In the genomic region with DNA sequence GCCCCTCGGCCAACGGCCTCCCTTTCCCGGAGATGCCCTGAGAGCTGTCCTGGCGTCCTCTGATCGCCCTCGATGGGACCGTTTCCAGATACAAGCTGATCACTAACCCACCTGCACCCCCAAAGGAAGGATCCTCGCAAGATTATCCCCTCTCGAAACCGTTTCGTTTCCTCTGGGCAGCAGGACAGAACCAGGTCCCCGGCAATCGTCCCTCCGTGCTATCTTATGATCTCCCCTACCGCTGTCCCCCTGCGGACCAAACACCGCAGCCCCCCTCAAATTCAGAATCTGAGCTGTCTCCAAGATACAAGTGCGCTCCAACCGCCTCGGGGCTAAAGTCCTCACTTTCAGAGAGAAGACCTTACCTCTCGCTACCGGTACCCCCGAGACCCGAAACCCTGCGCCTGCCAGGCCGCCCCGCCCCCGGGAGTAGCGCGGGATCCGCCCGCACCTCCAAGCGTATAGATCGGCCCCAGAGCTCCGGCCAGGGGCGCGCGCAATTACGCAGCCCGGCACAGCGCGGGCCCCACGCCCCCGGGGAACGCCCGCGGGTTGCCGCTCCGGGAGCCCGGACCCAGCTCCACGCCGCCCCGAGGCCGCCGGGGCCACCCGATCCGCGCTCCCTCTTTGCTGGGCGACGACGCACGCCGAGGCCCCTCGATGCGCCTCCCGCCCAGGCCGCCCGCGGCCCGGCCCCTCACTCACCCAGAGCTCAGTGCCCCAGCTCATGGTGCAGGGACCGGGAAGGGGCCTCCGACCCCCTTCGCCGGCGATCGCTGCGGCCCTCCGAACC, we compare ENCODE assay signal across 8 mouse cellular contexts. TPM values are rescaled to one million over a fixed set of nuclear protein-coding genes. Genes with fewer than 3 reads are reported as not detected.
DNase-seq lines count a peak whose midpoint lies in the region; ATAC-seq and TF ChIP-seq lines count a peak whose summit lies in the region.

No protein-coding gene starts in this region.

- peak overlapping the region; percentile 95 for H3K27ac ChIP-seq in cortical plate, adult 2 months (ENCODE audit: insufficient read depth, low read length)
- peak overlapping the region; percentile 89 for H3K27ac ChIP-seq in heart, postnatal 0 days (ENCODE audit: low read depth)
- peak overlapping the region; percentile 89 for H3K27ac ChIP-seq in limb, embryonic 10.5 days
- peak overlapping the region; percentile 53; the same call in 1 of the 2 replicates for H3K27ac ChIP-seq in neural tube, embryonic 11.5 days (ENCODE audit: low read depth, low read length)

- no peak for TF ChIP-seq POLR2A in cortical plate, adult 2 months (IDR thresholded peaks at IDR 0.05; ENCODE audit: extremely low read depth, insufficient read depth, low read length)

- peak overlapping the region; percentile 83 for H3K9ac ChIP-seq in heart, postnatal 0 days (replicated peaks; ENCODE audit: low read depth, low read length)
- peak overlapping the region; percentile 89 for H3K9ac ChIP-seq in neural tube, embryonic 11.5 days (ENCODE audit: low read length)

- TF ChIP-seq EP300 in heart, postnatal 0 days (IDR thresholded peaks at IDR 0.05; ENCODE audit: low read depth), result no peak

- DNase-seq in layer of hippocampus, adult 11-12 months (ENCODE audit: low spot score), result peak; percentile 40
- no peak for DNase-seq in layer of hippocampus, adult 9-11 months
- peak; percentile 58 for DNase-seq in Muller cell, postnatal 12 days (ENCODE audit: inconsistent ontology term)
- DNase-seq in heart, postnatal 0 days (ENCODE audit: low spot score), result no peak
- no peak for DNase-seq in limb, embryonic 10.5 days (ENCODE audit: low spot score)
- peak; percentile 40 for DNase-seq in neural tube, embryonic 11.5 days (ENCODE audit: low spot score)
- DNase-seq in MN1 (ENCODE audit: low spot score), result no peak

- WGBS in heart, postnatal 0 days, result under 1% methylated on average over 72 of the region's 78 CpGs
- WGBS in limb, embryonic 10.5 days, result under 1% methylated on average over 78 of the region's 78 CpGs
- under 1% methylated on average over 65 of the region's 78 CpGs for WGBS in neural tube, embryonic 11.5 days

- no peaks in the 10 kb centered on the region for H3K9me3 ChIP-seq in heart, postnatal 0 days (replicated peaks; ENCODE audit: control insufficient read depth, low read length)
- H3K9me3 ChIP-seq in limb, embryonic 10.5 days (replicated peaks), result no peaks in the 10 kb centered on the region
- no peaks in the 10 kb centered on the region for H3K9me3 ChIP-seq in neural tube, embryonic 11.5 days (ENCODE audit: control insufficient read depth, low read length)

- no peaks in the 10 kb centered on the region for H3K27me3 ChIP-seq in heart, postnatal 0 days (ENCODE audit: control insufficient read depth, insufficient read depth, low read length)
- peaks cover 16% of the 10 kb centered on the region; the same call in 1 of the 2 replicates for H3K27me3 ChIP-seq in limb, embryonic 10.5 days (ENCODE audit: low read depth, poor library complexity, severe bottlenecking)
- 0 out of 2 replicates have a peak, but pooled peaks cover 2% of the 10 kb centered on the region for H3K27me3 ChIP-seq in neural tube, embryonic 11.5 days (ENCODE audit: control insufficient read depth, insufficient read depth, low read length)

- peak overlapping the region; percentile 97 for H3K4me3 ChIP-seq in cortical plate, adult 2 months (ENCODE audit: insufficient read depth, low read length)
- peak overlapping the region; percentile 87 for H3K4me3 ChIP-seq in heart, postnatal 0 days (ENCODE audit: low read depth, low read length)
- peak overlapping the region; percentile 85 for H3K4me3 ChIP-seq in limb, embryonic 10.5 days
- H3K4me3 ChIP-seq in neural tube, embryonic 11.5 days (ENCODE audit: low read depth, low read length), result peak overlapping the region; percentile 85

- ATAC-seq in heart, postnatal 0 days (ENCODE audit: insufficient read depth, low read depth), result peak; percentile 59
- ATAC-seq in neural tube, embryonic 11.5 days (ENCODE audit: insufficient read depth, low FRiP score, low TSS enrichment), result peak; percentile 58

- H3K36me3 ChIP-seq in heart, postnatal 0 days (replicated peaks; ENCODE audit: control insufficient read depth, insufficient read depth, low read length), result peaks cover 3% of the 10 kb centered on the region; the same call in 1 of the 2 replicates
- H3K36me3 ChIP-seq in limb, embryonic 10.5 days, result peaks cover 10% of the 10 kb centered on the region
- no peaks in the 10 kb centered on the region; the same call in 1 of the 2 replicates for H3K36me3 ChIP-seq in neural tube, embryonic 11.5 days (ENCODE audit: control insufficient read depth, insufficient read depth, low read length)

- no peak for TF ChIP-seq CTCF in cortical plate, adult 2 months (IDR thresholded peaks at IDR 0.05; ENCODE audit: extremely low read depth, insufficient read depth, low read length)
- no peak for TF ChIP-seq CTCF in heart, postnatal 0 days (IDR thresholded peaks at IDR 0.05; ENCODE audit: low read depth)

- H3K4me2 ChIP-seq in heart, postnatal 0 days (ENCODE audit: low read depth, low read length), result peak overlapping the region; percentile 88
- peak overlapping the region; percentile 97 for H3K4me2 ChIP-seq in neural tube, embryonic 11.5 days (ENCODE audit: low read depth)

- peaks cover 2% of the 10 kb centered on the region; the same call in 1 of the 2 replicates for H3K4me1 ChIP-seq in cortical plate, adult 2 months (ENCODE audit: control insufficient read depth, insufficient read depth, low read length)
- peaks cover 41% of the 10 kb centered on the region for H3K4me1 ChIP-seq in heart, postnatal 0 days (ENCODE audit: control insufficient read depth, insufficient read depth)
- H3K4me1 ChIP-seq in limb, embryonic 10.5 days, result peaks cover 48% of the 10 kb centered on the region
- peaks cover 10% of the 10 kb centered on the region; the same call in 1 of the 2 replicates for H3K4me1 ChIP-seq in neural tube, embryonic 11.5 days (ENCODE audit: control insufficient read depth, insufficient read depth, low read length)

RNA-seq across cellular contexts. Expression of a gene that starts 0.5 kb away (rescaled TPM):
- polyA plus RNA-seq in cortical plate, adult 2 months (2012; rRNA removed), result 125 and 126 TPM in 2 replicates
- 6.4 and 7.7 TPM in 2 replicates for total RNA-seq in heart, postnatal 0 days (2014; rRNA removed; ENCODE audit: low replicate concordance)
- polyA plus RNA-seq in heart, postnatal 0 days (2015; fragmentation: Nextera tagmentation; extraction: Ambion mirVana), result 10.0 and 11.4 TPM in 2 replicates
- 11.4 and 14.6 TPM in 2 replicates for polyA plus RNA-seq in limb, embryonic 10.5 days (2016; fragmentation: Nextera tagmentation; extraction: Ambion mirVana)
- polyA plus RNA-seq in neural tube, embryonic 11.5 days (2014; fragmentation: Nextera tagmentation; extraction: Ambion mirVana), result 15.4 and 17.6 TPM in 2 replicates

RNA-seq across cellular contexts. Expression of a gene that starts 10.8 kb away (rescaled TPM):
- polyA plus RNA-seq in cortical plate, adult 2 months (2012; rRNA removed), result 26.8 and 28.2 TPM in 2 replicates
- 42.2 and 69.4 TPM in 2 replicates for total RNA-seq in heart, postnatal 0 days (2014; rRNA removed; ENCODE audit: low replicate concordance)
- 19.1 and 20.3 TPM in 2 replicates for polyA plus RNA-seq in heart, postnatal 0 days (2015; fragmentation: Nextera tagmentation; extraction: Ambion mirVana)
- 29.0 and 38.0 TPM in 2 replicates for polyA plus RNA-seq in limb, embryonic 10.5 days (2016; fragmentation: Nextera tagmentation; extraction: Ambion mirVana)
- 28.0 and 28.4 TPM in 2 replicates for polyA plus RNA-seq in neural tube, embryonic 11.5 days (2014; fragmentation: Nextera tagmentation; extraction: Ambion mirVana)

Comparison
In these comparisons a context has a peak if more than half of its experiments do, and no peak if none do; other contexts are left out.
1. DNase-seq: peak in layer of hippocampus, adult 11-12 months (single experiment), Muller cell, postnatal 12 days (single experiment) and neural tube, embryonic 11.5 days (single experiment); none in layer of hippocampus, adult 9-11 months (single experiment), heart, postnatal 0 days (single experiment), limb, embryonic 10.5 days (single experiment) and MN1 (single experiment).
2. Peak in every context shown above with its lines, with median percentiles within 50 percentile points of each other: H3K27ac ChIP-seq and H3K4me3 ChIP-seq.